Mouse (Mus musculus) MEL (cell line): Measurements from ENCODE around the gene Leo1. TPM values are rescaled to one million over a fixed set of nuclear protein-coding genes. Genes with fewer than 3 reads are reported as not detected.
A peak's percentile ranks its signal among the peaks of the same experiment; 100 is the strongest.

ENCODE experiments used
- DNase-seq: peaks from one replicate; pipeline ENCODE4 v3.0.0; 2011; ENCODE audit warnings: low read depth, low spot score
- H3K27ac ChIP-seq: 2 replicates; pipeline ENCODE4 v1.5.1; 2012; ENCODE audit warnings: low read depth, mild to moderate bottlenecking, control low read depth, low read length, moderate library complexity; ENCODE audit not compliant: control insufficient read depth
- H3K27me3 ChIP-seq, 2 experiments: fragments of 150-350 bp in 1 of 2; sonication (generic) in 1 of 2; 2 replicates each; pipeline ENCODE4 v1.6.1; 2012; ENCODE audit warnings: low read length in 2 of 2, mild to moderate bottlenecking in 2 of 2, improper control_type of control experiment in 1 of 2, moderate library complexity in 1 of 2; ENCODE audit not compliant: insufficient read depth in 2 of 2, control insufficient read depth in 1 of 2
- H3K36me3 ChIP-seq, 2 experiments: 2 replicates each; pipeline ENCODE4 v1.6.1; 2012 to 2014; ENCODE audit warnings: low read length in 2 of 2, improper control_type of control experiment in 1 of 2, inconsistent platforms in 1 of 2, mild to moderate bottlenecking in 1 of 2; ENCODE audit not compliant: insufficient read depth in 2 of 2, control insufficient read depth in 1 of 2
- H3K4me1 ChIP-seq, 2 experiments: fragments of 150-350 bp in 1 of 2; sonication (generic) in 1 of 2; 2 replicates each; pipeline ENCODE4 v1.6.1; 2012; ENCODE audit warnings: low read length in 2 of 2, improper control_type of control experiment in 1 of 2, mild to moderate bottlenecking in 1 of 2; ENCODE audit not compliant: insufficient read depth in 2 of 2, control insufficient read depth in 1 of 2
- H3K4me3 ChIP-seq, 2 experiments: fragments of 150-350 bp in 1 of 2; sonication (generic) in 1 of 2; 2 replicates each; pipeline ENCODE4 v1.5.1; 2012; ENCODE audit warnings: low read depth in 2 of 2, low read length in 2 of 2, mild to moderate bottlenecking in 2 of 2, moderate library complexity in 2 of 2, control low read depth in 1 of 2, improper control_type of control experiment in 1 of 2; ENCODE audit not compliant: control insufficient read depth in 1 of 2, insufficient read depth in 1 of 2
- H3K79me2 ChIP-seq: 2 replicates; pipeline ENCODE4 v1.6.1; 2012; ENCODE audit warnings: mild to moderate bottlenecking, low read length, moderate library complexity; ENCODE audit not compliant: control insufficient read depth, poor library complexity, insufficient read depth
- H3K9ac ChIP-seq: 2 replicates; pipeline ENCODE4 v1.6.1; 2012; ENCODE audit warnings: low read depth, mild to moderate bottlenecking, control low read depth, low read length, moderate library complexity; ENCODE audit not compliant: control insufficient read depth, poor library complexity, severe bottlenecking
- H3K9me3 ChIP-seq: fragments of 150-350 bp; sonication (generic); replicated peaks from 2 replicates; pipeline ENCODE4 v1.6.1; 2012; ENCODE audit warnings: mild to moderate bottlenecking, low read length, improper control_type of control experiment, moderate library complexity; ENCODE audit not compliant: insufficient read depth
- BHLHE40 ChIP-seq: IDR thresholded peaks from 2 replicates; pipeline ENCODE4 v1.6.1; 2012; ENCODE audit warnings: low read depth, mild to moderate bottlenecking, inconsistent platforms, low read length, improper control_type of control experiment, borderline replicate concordance
- GABPA ChIP-seq: IDR thresholded peaks from 2 replicates; pipeline ENCODE4 v1.6.1; 2012; ENCODE audit warnings: low read depth, mild to moderate bottlenecking, inconsistent platforms, low read length, improper control_type of control experiment, moderate library complexity
- HCFC1 ChIP-seq: IDR thresholded peaks from 2 replicates; pipeline ENCODE4 v1.6.1; 2012; ENCODE audit warnings: low read depth, mild to moderate bottlenecking, inconsistent platforms, low read length, improper control_type of control experiment, moderate library complexity
- KAT2A ChIP-seq: conservative IDR thresholded peaks from 2 replicates; pipeline ENCODE4 v1.6.1; 2012; ENCODE audit warnings: low read depth, low read length, improper control_type of control experiment, inconsistent platforms
- MAFK ChIP-seq: IDR thresholded peaks from 2 replicates; pipeline ENCODE4 v1.6.1; 2011; ENCODE audit warnings: low read depth, mild to moderate bottlenecking, low read length, improper control_type of control experiment, borderline replicate concordance
- MAX ChIP-seq: IDR thresholded peaks from 2 replicates; pipeline ENCODE4 v1.6.1; 2011; ENCODE audit warnings: low read length, improper control_type of control experiment
- MXI1 ChIP-seq: IDR thresholded peaks from 2 replicates; pipeline ENCODE4 v1.6.1; 2011; ENCODE audit warnings: mild to moderate bottlenecking, low read depth, low read length, improper control_type of control experiment
- MYB ChIP-seq: IDR thresholded peaks from 2 replicates; pipeline ENCODE4 v1.6.1; 2011; ENCODE audit warnings: mild to moderate bottlenecking, low read depth, low read length, improper control_type of control experiment
- NELFE ChIP-seq: IDR thresholded peaks from 2 replicates; pipeline ENCODE4 v1.6.1; 2011; ENCODE audit warnings: low read depth, low read length, improper control_type of control experiment
- NRF1 ChIP-seq: IDR thresholded peaks from 2 replicates; pipeline ENCODE4 v1.6.1; 2014; ENCODE audit warnings: low read depth, mild to moderate bottlenecking, inconsistent platforms, low read length, improper control_type of control experiment, moderate library complexity; ENCODE audit not compliant: poor library complexity, insufficient read depth, severe bottlenecking
- POLR2A ChIP-seq, 2 experiments: IDR thresholded peaks; 2 replicates each; pipeline ENCODE4 v1.6.1; 2011 to 2012; ENCODE audit warnings: low read length in 2 of 2, mild to moderate bottlenecking in 2 of 2, control low read depth in 1 of 2, improper control_type of control experiment in 1 of 2, low read depth in 1 of 2, moderate library complexity in 1 of 2; ENCODE audit not compliant: control insufficient read depth in 1 of 2, insufficient read depth in 1 of 2, poor library complexity in 1 of 2
- POLR2AphosphoS2 ChIP-seq: IDR thresholded peaks from 2 replicates; pipeline ENCODE4 v1.6.1; 2011; ENCODE audit warnings: low read length, improper control_type of control experiment
- RCOR1 ChIP-seq: IDR thresholded peaks from 2 replicates; pipeline ENCODE4 v1.6.1; 2012; ENCODE audit warnings: low read depth, mild to moderate bottlenecking, inconsistent platforms, low read length, improper control_type of control experiment
- TBP ChIP-seq: IDR thresholded peaks from 2 replicates; pipeline ENCODE4 v1.8.0; 2011; ENCODE audit warnings: low read depth, low read length, improper control_type of control experiment
- TCF12 ChIP-seq: IDR thresholded peaks from 2 replicates; pipeline ENCODE4 v1.6.1; 2014; ENCODE audit warnings: low read depth, mild to moderate bottlenecking, inconsistent platforms, low read length, improper control_type of control experiment, moderate library complexity
- USF1 ChIP-seq: IDR thresholded peaks from 2 replicates; pipeline ENCODE4 v1.6.1; 2014; ENCODE audit warnings: low read depth, mild to moderate bottlenecking, inconsistent platforms, low read length, improper control_type of control experiment, moderate library complexity
- USF2 ChIP-seq, 2 experiments: IDR thresholded peaks; 2 replicates each; pipeline ENCODE4 v1.6.1; 2011 to 2012; ENCODE audit warnings: improper control_type of control experiment in 2 of 2, low read length in 2 of 2, borderline replicate concordance in 1 of 2, inconsistent platforms in 1 of 2, low read depth in 1 of 2, mild to moderate bottlenecking in 1 of 2; ENCODE audit not compliant: insufficient read depth in 1 of 2
- ZMIZ1 ChIP-seq: IDR thresholded peaks from 2 replicates; pipeline ENCODE4 v1.6.1; 2012; ENCODE audit warnings: low read depth, mild to moderate bottlenecking, inconsistent platforms, low read length, improper control_type of control experiment, moderate library complexity
- ZNF384 ChIP-seq: IDR thresholded peaks from 2 replicates; pipeline ENCODE4 v1.6.1; 2012; ENCODE audit warnings: low read depth, mild to moderate bottlenecking, inconsistent platforms, low read length, improper control_type of control experiment
- polyA plus RNA-seq, 2 experiments: library from polyadenylated mRNA; stranded (reverse) in 1 of 2; unstranded in 1 of 2; fragments of >175 nt in 1 of 2; fragments of >200 nt in 1 of 2; gene quantifications; 2 replicates each; pipeline versions ENCODE4 v1.2.1 to v1.2.4; 2012; ENCODE audit warnings: low replicate concordance in 2 of 2, low read depth in 1 of 2; ENCODE audit not compliant: insufficient read length in 2 of 2, insufficient read depth in 1 of 2, missing spikeins in 1 of 2
- total RNA-seq: library from RNA; depleted of rRNA; stranded (reverse); fragments of 300-350 nt; gene quantifications from 2 replicates; pipeline ENCODE4 v1.2.3, GENCODE M21; 2012; rRNA removed

The Leo1 gene
- total RNA-seq (41.6 and 42.6 TPM in 2 replicates), polyA plus RNA-seq (10 to 100 TPM in 1 of 2 experiments, not detected in 1; 49.0 TPM)

DNA sequence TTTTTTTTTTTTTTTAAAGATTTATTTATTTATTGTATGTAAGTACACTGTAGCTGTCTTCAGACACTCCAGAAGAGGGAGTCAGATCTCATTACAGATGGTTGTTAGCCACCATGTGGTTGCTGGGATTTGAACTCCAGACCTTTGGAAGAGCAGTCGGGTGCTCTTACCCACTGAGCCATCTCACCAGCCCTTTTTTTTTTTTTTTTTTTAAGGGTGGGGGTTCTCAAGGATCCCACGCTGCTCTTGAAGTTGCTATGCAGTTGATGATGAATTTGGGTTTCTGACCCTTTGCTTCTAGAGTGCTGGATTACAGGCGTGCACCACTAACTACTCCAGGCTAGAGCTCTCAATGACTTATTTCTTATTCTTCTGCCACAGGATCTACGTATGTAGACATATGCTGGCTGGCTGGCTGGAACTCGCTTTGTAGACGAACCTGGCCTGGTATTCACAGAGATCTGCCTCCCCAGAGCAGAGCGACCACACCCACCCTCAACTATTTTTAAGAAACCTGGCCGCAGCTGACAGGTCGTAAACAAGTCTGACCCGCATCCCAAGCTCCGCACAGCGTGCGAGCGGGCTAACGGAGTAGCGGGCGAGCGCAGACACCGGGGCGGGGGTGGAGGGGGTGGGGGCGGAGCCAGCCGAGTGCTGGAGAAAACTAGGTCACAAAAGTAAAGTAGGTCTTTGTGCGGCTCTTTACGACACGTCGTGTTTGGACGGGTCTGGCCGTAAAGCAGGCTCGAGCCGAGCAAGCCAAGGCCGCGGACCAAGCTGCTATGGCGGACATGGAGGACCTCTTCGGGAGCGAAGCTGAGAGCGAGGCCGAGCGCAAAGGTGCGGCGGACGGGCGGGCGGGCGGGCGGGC is at the start of gene Leo1:
Gene Leo1 (plus strand): TSS at position 729 of the 871 bp plus-strand sequence.
- Histone ChIP-seq H3K36me3 (peaks cover 0 to 8% of the 10 kb centered on the region in 2 experiments; a peak in 2 of 4 replicates), H3K27ac (peak within 1 kb of the TSS; percentile 72), H3K4me3 (peak within 1 kb of the TSS; percentile 76 to 92), H3K27me3 (no peaks in the 10 kb centered on the region), H3K9ac (peak within 1 kb of the TSS; percentile 92), H3K79me2 (peaks cover 18% of the 10 kb centered on the region), H3K4me1 (peaks cover 0 to 6% of the 10 kb centered on the region in 2 experiments; a peak in 2 of 4 replicates), H3K9me3 (no peaks in the 10 kb centered on the region)
- DNase-seq: peak; percentile 95
- TF ChIP-seq KAT2A: peak; percentile 80
- peak; percentile 63 for TF ChIP-seq MAX
- peak; percentile 77; the same call in 1 of the 2 replicates for TF ChIP-seq POLR2AphosphoS2
- TF ChIP-seq MYB: no peak
- TF ChIP-seq USF1: 0 out of 2 replicates have a peak, but pooled peaks have one; percentile 19
- TF ChIP-seq ZMIZ1: peak; percentile 85
- peak; percentile 91 for TF ChIP-seq HCFC1
- no peak for TF ChIP-seq MAFK
- TF ChIP-seq MXI1: peak; percentile 55; the same call in 1 of the 2 replicates
- TF ChIP-seq ZNF384: no peak; the same call in none of the 2 replicates
- TF ChIP-seq BHLHE40: 0 out of 2 replicates have a peak, but pooled peaks have one; percentile 8
- peak; percentile 24; the same call in 1 of the 2 replicates for TF ChIP-seq NRF1
- peak; percentile 91 for TF ChIP-seq NELFE
- peak; percentile 51; the same call in 1 of the 2 replicates for TF ChIP-seq GABPA
- no peak for TF ChIP-seq USF2 (IDR thresholded peaks at IDR 0.05; ENCODE audit: borderline replicate concordance in 1 of 2, insufficient read depth in 1 of 2, low read depth in 1 of 2, low read length in 2 of 2)
- TF ChIP-seq TCF12: peak; percentile 73
- no peak for TF ChIP-seq RCOR1
- peak; percentile 75 for TF ChIP-seq TBP
- TF ChIP-seq POLR2A (IDR thresholded peaks at IDR 0.05; ENCODE audit: control insufficient read depth in 1 of 2, insufficient read depth in 1 of 2, low read depth in 1 of 2, low read length in 2 of 2, poor library complexity in 1 of 2): peak; percentile 70 to 84; a peak in 3 of 4 replicates
